Mouse (Mus musculus): ENCODE data around the gene Hsd3b6.

DNA sequence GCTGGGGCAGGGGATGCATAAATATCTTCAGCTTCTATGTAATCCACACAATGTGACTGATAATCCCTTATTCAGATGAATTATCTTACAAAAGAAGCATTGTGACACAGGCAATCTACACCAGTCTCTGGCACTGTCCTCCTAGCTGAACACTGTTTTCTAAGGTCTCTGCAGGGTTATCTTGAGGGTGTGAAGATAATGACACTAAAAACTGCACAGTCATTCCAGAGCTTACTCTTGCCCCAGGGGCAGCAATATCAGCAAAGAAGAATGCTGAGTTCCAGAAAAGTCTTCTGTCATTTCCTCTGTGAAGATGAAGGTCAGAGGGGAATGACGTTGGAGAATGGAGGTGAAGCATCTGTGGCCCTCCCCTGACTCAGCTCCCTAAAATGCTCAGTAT is 42.6 kb upstream of the Hsd3b6 start:
- TF ChIP-seq CTCF (IDR thresholded peaks at IDR 0.05; ENCODE audit: borderline replicate concordance, extremely low read depth, insufficient read depth, insufficient read length) (no peak), POLR2A (IDR thresholded peaks at IDR 0.05; ENCODE audit: borderline replicate concordance, extremely low read depth, insufficient read depth, insufficient read length, poor library complexity, severe bottlenecking) (no peak)
